Mouse (Mus musculus): Measurements from ENCODE around the gene C4b.
"Not testable (repeated sequence)": the region's sequence is repeated elsewhere in the genome, so short reads cannot be mapped to it uniquely, and the experiment has no call there.

GRCm38 (mm10) chr17:34737466-34737865 is 6.2 kb downstream of the C4b start:
- not testable (repeated sequence) for TF ChIP-seq POLR2A (IDR thresholded peaks at IDR 0.05; ENCODE audit: insufficient read depth, low read depth, low read length); EP300 (IDR thresholded peaks at IDR 0.05; ENCODE audit: insufficient read depth, low read depth, low read length); CTCF (IDR thresholded peaks at IDR 0.05)
